Mouse (Mus musculus) liver, adult 2 months (tissue): ENCODE measurements around the gene Ccdc167.

Experiments
- CTCF ChIP-seq: fragments of 200-500 bp; IDR thresholded peaks from 2 replicates; pipeline ENCODE4 v1.5.1; 2011; ENCODE audit warnings: low read depth, low read length, control low read depth
- POLR2A ChIP-seq: fragments of 200-500 bp; IDR thresholded peaks from 2 replicates; pipeline ENCODE4 v1.6.1; 2011; ENCODE audit warnings: low read length, control low read depth; ENCODE audit not compliant: insufficient read depth; ENCODE audit errors: extremely low read depth

DNA sequence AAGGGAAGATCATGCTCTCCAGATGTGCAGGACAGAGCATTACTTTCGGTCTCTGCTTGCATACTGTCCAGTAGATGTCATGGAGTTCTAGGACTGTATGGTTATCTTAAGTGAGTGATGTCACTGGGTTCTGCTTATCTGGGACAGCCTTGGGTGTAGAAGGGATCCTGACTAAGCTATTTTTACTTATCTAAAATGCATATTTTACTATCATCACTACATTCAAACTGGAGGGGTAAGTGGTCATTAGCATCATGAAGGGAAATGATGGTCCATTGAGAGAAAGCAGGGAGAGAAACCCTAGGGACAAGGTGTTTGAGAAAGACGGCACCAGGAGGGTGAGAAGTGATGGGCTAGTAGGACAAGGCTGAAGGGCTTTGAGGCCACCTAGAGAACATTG, 58.6 kb downstream of the Ccdc167 start:
- TF ChIP-seq CTCF, result no peak
- TF ChIP-seq POLR2A, result no peak
